In genomic region chr2:18318671-18319070, GRCm38 (mm10) we compare ENCODE assay signal across 16 mouse cellular contexts.
"Had no signal": no experiment of that assay in that cellular context is flagged by ENCODE, and none has a peak within 500 bp of the region (broad histone marks: within the 10 kb centered on the region; RNA-seq: fewer than 3 reads in every experiment).

No protein-coding gene starts in this region.

- DNase-seq: retina, postnatal 1 day; right cerebral cortex, adult 18-20 months; right cerebral cortex, postnatal 14 days; right cerebral cortex, postnatal 25 days; right cerebral cortex, postnatal 4 days; spleen, adult 18-20 months; thymus, adult 18-20 months; thymus, adult 2 months; thymus, postnatal 14 days; thymus, postnatal 25 days; thymus, postnatal 36 days; thymus, postnatal 4 days had no signal

- H3K27ac ChIP-seq: neural tube, embryonic 13.5 days; neural tube, embryonic 15.5 days; stomach, embryonic 15.5 days; stomach, postnatal 0 days had no signal

- H3K4me3 ChIP-seq: neural tube, embryonic 13.5 days; neural tube, embryonic 15.5 days; stomach, embryonic 15.5 days had no signal

- H3K4me2 ChIP-seq: neural tube, embryonic 13.5 days; neural tube, embryonic 15.5 days; stomach, embryonic 15.5 days had no signal

- H3K36me3 ChIP-seq: neural tube, embryonic 13.5 days; neural tube, embryonic 15.5 days; stomach, embryonic 15.5 days had no signal

- H3K9ac ChIP-seq: neural tube, embryonic 13.5 days; neural tube, embryonic 15.5 days; stomach, embryonic 15.5 days had no signal

- H3K9me3 ChIP-seq: stomach, embryonic 15.5 days had no signal

- H3K27me3 ChIP-seq: neural tube, embryonic 13.5 days; neural tube, embryonic 15.5 days; stomach, embryonic 15.5 days had no signal

- H3K4me1 ChIP-seq: neural tube, embryonic 13.5 days; neural tube, embryonic 15.5 days; stomach, embryonic 15.5 days had no signal
